Mouse (Mus musculus) cerebellum, adult 2 months (tissue): ENCODE data around the gene Cemip2. TPM values are rescaled to one million over a fixed set of nuclear protein-coding genes. Genes with fewer than 3 reads are reported as not detected.
A peak's percentile ranks its signal among the peaks of the same experiment; 100 is the strongest.

ENCODE experiments used
- DNase-seq, 2 experiments: peaks; one replicate each; pipeline ENCODE4 v3.0.0; 2021
- H3K27ac ChIP-seq: fragments of 200-500 bp; 2 replicates; pipeline ENCODE4 v1.5.1; 2012; ENCODE audit warnings: low read length, control low read depth, inconsistent platforms; ENCODE audit not compliant: insufficient read depth
- H3K27me3 ChIP-seq: fragments of 200-500 bp; 2 replicates; pipeline ENCODE4 v1.6.1; 2012; ENCODE audit warnings: inconsistent platforms, mild to moderate bottlenecking, low read length, moderate library complexity; ENCODE audit not compliant: control insufficient read depth, insufficient read depth
- H3K4me1 ChIP-seq: fragments of 200-500 bp; 2 replicates; pipeline ENCODE4 v1.6.1; 2011; ENCODE audit warnings: low read length; ENCODE audit not compliant: control insufficient read depth, insufficient read depth
- H3K4me3 ChIP-seq: fragments of 200-500 bp; replicated peaks from 2 replicates; pipeline ENCODE3; 2011; ENCODE audit warnings: mild to moderate bottlenecking, low read depth, low read length, control low read depth; ENCODE audit not compliant: insufficient read depth
- CTCF ChIP-seq: fragments of 200-500 bp; IDR thresholded peaks from 2 replicates; pipeline ENCODE4 v1.5.1; 2011; ENCODE audit warnings: low read depth, mild to moderate bottlenecking, control low read depth, low read length, moderate library complexity, borderline replicate concordance; ENCODE audit not compliant: insufficient read depth
- POLR2A ChIP-seq: fragments of 200-500 bp; IDR thresholded peaks from 2 replicates; pipeline ENCODE4 v1.6.1; 2011; ENCODE audit warnings: low read length, control low read depth, borderline replicate concordance; ENCODE audit not compliant: insufficient read depth
- WGBS: fragments of 180-500 bp; shearing (Covaris S2); methylation state at CpG from one replicate; pipeline ENCODE4 v1.1.7; 2018; 5-methylcytosine and 5-hydroxymethylcytosine counted together
- polyA plus RNA-seq: library from polyadenylated mRNA; depleted of rRNA; stranded (reverse); fragments of >200 nt; gene quantifications from 2 replicates; pipeline ENCODE4 v1.2.3, GENCODE M21; 2012; rRNA removed

Gene Cemip2
- 9.9 and 11.0 TPM in 2 replicates for polyA plus RNA-seq

DNA sequence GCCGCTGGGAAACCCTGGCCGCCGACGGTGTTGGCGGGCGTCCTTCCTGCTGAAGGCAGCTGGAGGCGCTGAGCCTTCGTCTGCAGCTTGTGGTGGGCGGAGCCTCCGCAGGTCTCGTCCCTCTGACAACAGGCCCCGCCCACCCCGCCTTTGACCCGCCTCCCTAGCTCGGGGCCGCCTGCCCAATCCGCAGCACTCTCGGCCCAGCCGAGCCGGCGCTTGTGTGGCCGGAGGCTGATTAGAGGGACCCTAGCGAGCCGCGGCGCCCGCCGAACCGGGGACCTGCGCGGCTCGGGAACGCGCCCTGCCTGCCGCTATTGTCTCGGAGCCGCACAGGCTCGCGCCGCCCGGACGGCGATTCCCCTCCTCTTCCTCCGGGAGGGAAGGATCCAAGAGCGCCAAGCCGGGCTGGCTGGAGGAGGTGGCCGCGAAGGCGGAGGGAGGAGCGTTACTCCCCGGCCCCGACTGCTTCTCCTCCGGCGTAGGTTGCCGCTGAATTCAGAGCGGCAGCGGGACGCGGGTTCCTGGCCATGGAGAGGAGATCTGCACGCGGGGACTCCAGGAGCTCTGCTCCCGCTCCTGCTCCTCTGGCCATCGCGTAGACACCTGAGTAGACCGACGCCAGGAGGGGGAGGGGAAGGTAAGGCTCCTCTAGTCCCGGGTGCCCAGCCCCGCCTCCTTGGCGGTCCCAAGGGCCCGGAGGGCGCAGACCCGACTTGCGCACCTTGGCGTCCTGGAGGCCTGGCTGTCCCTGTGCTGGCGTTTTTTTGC, at the start of gene Cemip2:
Cemip2 (plus strand) TSS at position 196 of the 771 bp plus-strand sequence.
- WGBS: 0% methylated on average over 70 of the region's 75 CpGs
- DNase-seq: peak; percentile 95 to 97
- H3K27ac ChIP-seq: peak within 1 kb of the TSS; percentile 93
- H3K4me1 ChIP-seq: peaks cover 3% of the 10 kb centered on the region; the same call in 1 of the 2 replicates
- H3K27me3 ChIP-seq: no peaks in the 10 kb centered on the region
- H3K4me3 ChIP-seq: peak within 1 kb of the TSS; percentile 83
- TF ChIP-seq CTCF: peak; percentile 19; the same call in 1 of the 2 replicates
- peak; percentile 91 for TF ChIP-seq POLR2A

GRCm38 (mm10) chr19:21728342-21728741, 49.8 kb upstream of the Cemip2 start:
- H3K4me3 ChIP-seq: no peak overlapping the region
- no peak for TF ChIP-seq POLR2A
- TF ChIP-seq CTCF: no peak
- H3K27ac ChIP-seq: no peak overlapping the region
- H3K4me1 ChIP-seq: no peaks in the 10 kb centered on the region
- no peaks in the 10 kb centered on the region for H3K27me3 ChIP-seq
- WGBS: 98% methylated on average over 6 of the region's 6 CpGs
- no peak for DNase-seq

GRCm38 (mm10) chr19:21731887-21732286, 46.3 kb upstream of the Cemip2 start:
- H3K27me3 ChIP-seq: no peaks in the 10 kb centered on the region
- no peak overlapping the region for H3K27ac ChIP-seq
- 95% methylated on average over 5 of the region's 5 CpGs for WGBS
- no peak overlapping the region for H3K4me3 ChIP-seq
- no peaks in the 10 kb centered on the region for H3K4me1 ChIP-seq
- TF ChIP-seq POLR2A (no peak), CTCF (no peak)
- DNase-seq: no peak

- 95% methylated on average over 2 of the region's 2 CpGs for WGBS
- no peaks in the 10 kb centered on the region for H3K27me3 ChIP-seq
- peaks cover 9% of the 10 kb centered on the region; the same call in 1 of the 2 replicates for H3K4me1 ChIP-seq
- no peak overlapping the region for H3K4me3 ChIP-seq
- TF ChIP-seq POLR2A (no peak), CTCF (no peak)
- no peak overlapping the region for H3K27ac ChIP-seq
- no peak for DNase-seq
Measured at GRCm38 (mm10) chr19:21733176-21733575, 45.0 kb upstream of the Cemip2 start.

- no peaks in the 10 kb centered on the region for H3K27me3 ChIP-seq
- H3K27ac ChIP-seq: no peak overlapping the region
- peaks cover 16% of the 10 kb centered on the region; the same call in 1 of the 2 replicates for H3K4me1 ChIP-seq
- WGBS: 35% methylated on average over 5 of the region's 5 CpGs
- TF ChIP-seq POLR2A (no peak), CTCF (peak; percentile 36; the same call in 1 of the 2 replicates)
- no peak overlapping the region for H3K4me3 ChIP-seq
- peak; percentile 51 to 71 for DNase-seq
Measured at GRCm38 (mm10) chr19:21734112-21734511, 44.0 kb upstream of the Cemip2 start.

GRCm38 (mm10) chr19:21737446-21737845, 40.7 kb upstream of the Cemip2 start:
- Histone ChIP-seq H3K27me3 (no peaks in the 10 kb centered on the region), H3K27ac (no peak overlapping the region), H3K4me1 (peaks cover 21% of the 10 kb centered on the region; the same call in 1 of the 2 replicates), H3K4me3 (no peak overlapping the region)
- DNase-seq: peak in 1 of 2 experiments; percentile 32
- 68% methylated on average over 18 of the region's 18 CpGs for WGBS
- TF ChIP-seq CTCF: no peak
- TF ChIP-seq POLR2A: no peak

- 27% methylated on average over 17 of the region's 17 CpGs for WGBS
- TF ChIP-seq CTCF (no peak), POLR2A (no peak; the same call in 1 of the 2 replicates)
- H3K4me3 ChIP-seq: no peak overlapping the region
- H3K4me1 ChIP-seq: peaks cover 21% of the 10 kb centered on the region; the same call in 1 of the 2 replicates
- DNase-seq: peak; percentile 73 to 83
- no peaks in the 10 kb centered on the region for H3K27me3 ChIP-seq
- peak overlapping the region; percentile 84 for H3K27ac ChIP-seq
Measured at GRCm38 (mm10) chr19:21737881-21738590, 40.1 kb upstream of the Cemip2 start.
